Mouse (Mus musculus): Measurements from ENCODE around the gene Gm49711. TPM values are rescaled to one million over a fixed set of nuclear protein-coding genes. Genes with fewer than 3 reads are reported as not detected.
"Not testable (repeated sequence)": the region's sequence is repeated elsewhere in the genome, so short reads cannot be mapped to it uniquely, and the experiment has no call there.

Gm49711 gene
- total RNA-seq, 2 experiments from 2014 or later, result not detected

DNA sequence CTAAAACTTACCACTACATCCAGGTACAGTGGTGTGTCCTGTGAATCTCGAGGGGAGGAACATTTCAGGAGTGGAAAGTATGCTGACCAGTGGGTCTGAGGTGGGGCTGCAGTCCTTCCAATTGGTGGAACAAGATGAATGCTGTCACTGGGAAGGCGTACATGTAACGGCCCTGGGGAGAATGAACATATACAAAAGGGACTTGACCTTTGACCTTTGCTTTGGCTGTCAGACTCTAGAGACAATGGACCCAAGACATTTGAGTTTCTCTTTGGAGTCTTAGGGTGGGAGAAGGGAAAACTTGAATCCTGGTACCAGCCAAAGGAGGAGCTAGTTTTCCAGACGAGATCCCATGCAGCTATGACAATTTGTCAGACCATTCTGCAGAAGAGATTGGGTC, 104.2 kb downstream of the Gm49711 start:
- ATAC-seq (ENCODE audit: poor library complexity, severe bottlenecking), result no peak

GRCm38 (mm10) chr16:92163545-92163944, 105.4 kb downstream of the Gm49711 start:
- ATAC-seq (ENCODE audit: poor library complexity, severe bottlenecking), result no peak

DNA sequence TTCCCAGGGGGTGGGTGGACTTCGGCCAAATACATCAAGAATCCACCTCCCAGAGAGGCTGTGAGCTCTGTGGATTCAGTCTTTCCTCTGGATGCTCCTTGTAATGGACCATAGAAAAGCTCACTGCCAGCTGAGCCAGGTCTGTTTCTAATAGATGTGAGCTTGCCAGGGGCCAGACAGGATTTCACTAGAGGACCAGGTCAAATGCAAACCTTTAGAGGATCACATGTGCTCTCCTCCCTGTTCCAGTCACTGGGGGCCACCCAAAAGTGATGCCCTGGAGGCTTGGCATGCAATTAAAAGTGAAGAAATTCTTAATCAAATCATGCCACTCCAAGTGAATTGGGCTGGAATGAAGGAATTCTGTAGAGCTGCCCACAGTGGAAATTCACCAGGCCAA, 117.9 kb downstream of the Gm49711 start:
- no peak for ATAC-seq (ENCODE audit: poor library complexity, severe bottlenecking)

DNA sequence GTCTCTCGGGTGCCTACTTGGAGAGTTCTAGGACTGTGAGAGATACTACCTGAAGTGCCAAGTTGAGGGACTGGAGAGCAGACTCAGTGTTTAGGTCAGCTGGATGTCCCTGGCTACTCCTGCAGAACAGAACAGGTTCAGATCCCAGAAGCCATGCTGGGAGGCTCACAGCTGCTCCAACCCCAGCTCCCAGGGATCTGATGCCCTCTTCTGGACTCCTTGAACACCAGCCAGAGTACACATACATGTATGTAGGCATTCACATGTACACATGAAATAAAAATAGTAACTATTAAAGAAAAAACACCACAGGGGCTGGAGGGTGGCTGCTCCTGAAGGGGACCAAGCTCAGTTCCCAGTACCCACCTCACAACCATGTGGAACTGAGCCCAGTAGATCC, 119.6 kb downstream of the Gm49711 start:
- ATAC-seq (ENCODE audit: poor library complexity, severe bottlenecking), result no peak

DNA sequence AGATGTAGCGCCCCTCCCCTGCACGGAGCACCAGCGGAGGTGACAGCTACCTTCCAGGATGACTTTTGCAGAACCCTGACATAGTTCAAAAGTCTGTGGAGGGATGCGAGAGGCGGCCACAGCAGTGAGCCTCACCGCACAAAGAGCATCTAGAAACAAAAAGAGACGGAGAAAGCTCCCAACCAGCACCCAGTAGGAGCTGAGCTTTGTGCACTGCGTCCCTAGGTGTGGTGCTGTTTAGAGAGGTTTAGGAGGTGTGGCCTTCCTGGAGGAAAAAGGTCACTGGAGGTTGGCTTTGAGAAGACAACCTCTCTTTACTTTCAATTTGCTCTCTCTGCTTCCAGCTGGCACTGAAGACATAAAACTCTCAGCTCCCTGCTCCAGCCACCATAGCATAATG, 121.2 kb downstream of the Gm49711 start:
- ATAC-seq (ENCODE audit: poor library complexity, severe bottlenecking), result no peak

- ATAC-seq (ENCODE audit: poor library complexity, severe bottlenecking), result no peak
Observed at GRCm38 (mm10) chr16:92183477-92183876, 125.4 kb downstream of the Gm49711 start.

GRCm38 (mm10) chr16:92190603-92191002, 132.5 kb downstream of the Gm49711 start:
- no peak for ATAC-seq (ENCODE audit: poor library complexity, severe bottlenecking)

DNA sequence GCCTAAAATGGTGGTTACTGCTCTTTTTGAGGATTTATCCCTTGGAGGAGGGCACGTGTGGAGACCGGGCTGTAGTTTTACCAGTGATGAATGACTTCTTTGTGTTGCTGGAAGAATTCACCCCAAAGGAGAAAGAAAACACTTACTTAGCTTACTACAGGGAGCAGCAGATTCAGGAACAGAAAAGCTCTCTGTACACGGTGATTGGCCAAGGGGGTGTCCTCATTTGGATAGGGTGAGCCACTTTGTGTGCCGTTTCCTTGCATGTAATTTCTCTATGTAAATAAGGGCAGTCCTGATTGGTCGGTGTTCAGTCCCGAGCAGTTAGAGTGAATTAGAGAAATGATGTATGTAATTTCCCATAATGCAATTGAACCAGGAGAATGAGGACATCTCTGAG, 137.0 kb downstream of the Gm49711 start:
- ATAC-seq (ENCODE audit: poor library complexity, severe bottlenecking), result no peak

DNA sequence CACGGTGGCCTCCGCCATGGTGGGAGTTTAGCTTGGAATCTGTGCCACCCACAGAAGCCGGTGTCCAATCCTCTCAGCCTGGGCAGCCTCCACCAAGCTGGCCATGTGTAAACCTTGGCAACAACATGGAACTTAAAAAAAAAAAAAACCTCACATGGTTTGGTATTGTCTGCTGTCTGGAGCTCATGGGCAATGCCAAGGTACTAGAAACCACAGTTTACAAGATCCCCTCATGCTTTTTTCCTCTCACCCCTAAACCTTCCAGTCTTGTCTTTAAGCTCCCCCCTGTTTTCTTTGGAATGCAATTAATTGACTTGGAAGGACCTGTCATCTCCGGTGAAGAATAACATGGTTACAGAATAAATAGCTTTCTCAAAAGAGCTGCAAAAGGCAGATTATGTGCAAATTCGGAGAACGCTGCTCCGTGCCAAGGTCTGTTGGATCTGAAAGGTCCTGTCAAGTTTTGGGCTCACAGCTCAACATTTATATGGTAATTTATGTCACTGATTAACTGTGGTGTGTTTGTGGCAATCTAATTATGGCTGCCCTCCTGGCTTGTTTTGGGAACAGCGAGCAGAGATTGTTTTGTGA, 138.7 kb downstream of the Gm49711 start:
- no peak for ATAC-seq (ENCODE audit: poor library complexity, severe bottlenecking)

DNA sequence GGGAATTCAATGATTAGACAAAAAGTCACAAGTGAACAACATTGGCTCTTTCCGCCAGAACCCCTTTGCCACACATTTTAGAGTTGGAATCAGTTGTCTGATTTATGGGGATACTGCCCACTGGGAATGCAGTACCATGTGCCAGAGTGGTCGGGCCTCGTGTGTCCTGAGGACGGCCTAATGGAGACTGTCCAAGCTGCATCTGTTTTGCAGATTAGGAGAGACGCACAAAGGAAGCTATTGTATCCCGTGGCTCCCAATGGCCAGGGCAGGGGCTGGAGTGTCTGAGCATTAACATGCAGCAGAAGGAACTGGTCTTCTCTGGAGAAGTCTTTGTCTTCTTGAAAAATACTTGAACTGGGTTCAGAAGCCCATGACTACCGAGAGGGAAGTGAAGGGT, 142.5 kb downstream of the Gm49711 start:
- ATAC-seq (ENCODE audit: poor library complexity, severe bottlenecking), result no peak

DNA sequence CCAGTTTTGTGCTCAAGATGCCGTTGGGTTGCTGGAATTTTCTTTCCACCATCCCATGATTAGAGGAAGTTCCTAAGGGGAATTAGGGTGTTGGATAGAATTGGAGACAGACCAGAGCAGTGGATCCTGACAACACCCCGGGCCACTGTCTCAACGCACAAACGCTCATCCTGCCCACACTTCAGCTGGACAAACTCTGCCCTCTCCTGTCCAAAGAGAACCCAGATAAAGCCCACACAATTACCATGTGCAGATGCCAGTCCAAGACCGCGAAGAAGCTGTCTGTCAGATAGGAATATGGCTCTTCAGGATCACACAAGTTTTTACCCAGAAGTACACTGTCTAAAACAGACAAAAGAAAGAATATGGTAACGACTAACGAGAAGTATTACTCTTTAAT, 145.5 kb downstream of the Gm49711 start:
- ATAC-seq (ENCODE audit: poor library complexity, severe bottlenecking), result no peak

GRCm38 (mm10) chr16:92209291-92209781, 151.2 kb downstream of the Gm49711 start:
- ATAC-seq (ENCODE audit: poor library complexity, severe bottlenecking), result no peak

DNA sequence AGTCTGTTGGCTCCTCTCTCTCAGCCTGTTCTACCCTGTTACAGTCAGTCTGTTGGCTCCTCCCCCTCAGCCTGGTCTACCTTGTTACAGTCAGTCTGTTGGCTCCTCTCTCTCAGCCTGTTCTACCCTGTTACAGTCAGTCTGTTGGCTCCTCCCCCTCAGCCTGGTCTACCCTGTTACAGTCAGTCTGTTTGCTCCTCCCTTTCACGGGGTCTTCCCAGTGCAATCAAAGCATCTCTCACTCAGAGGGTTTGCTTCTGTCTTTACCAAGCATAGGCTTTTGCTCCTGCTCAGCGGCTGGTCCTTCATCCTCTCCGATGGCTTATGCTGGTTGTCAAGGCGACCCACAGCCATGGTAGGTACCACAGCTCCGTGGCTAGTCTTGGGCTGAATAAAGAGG, 152.2 kb downstream of the Gm49711 start:
- ATAC-seq (ENCODE audit: poor library complexity, severe bottlenecking), result not testable (repeated sequence)

- not testable (repeated sequence) for ATAC-seq (ENCODE audit: poor library complexity, severe bottlenecking)
Observed at GRCm38 (mm10) chr16:92213911-92214310, 155.8 kb downstream of the Gm49711 start.

GRCm38 (mm10) chr16:92215599-92216390, 157.7 kb downstream of the Gm49711 start:
- no peak for ATAC-seq (ENCODE audit: poor library complexity, severe bottlenecking)

GRCm38 (mm10) chr16:92220754-92221153, 162.6 kb downstream of the Gm49711 start:
- no peak for ATAC-seq (ENCODE audit: poor library complexity, severe bottlenecking)

DNA sequence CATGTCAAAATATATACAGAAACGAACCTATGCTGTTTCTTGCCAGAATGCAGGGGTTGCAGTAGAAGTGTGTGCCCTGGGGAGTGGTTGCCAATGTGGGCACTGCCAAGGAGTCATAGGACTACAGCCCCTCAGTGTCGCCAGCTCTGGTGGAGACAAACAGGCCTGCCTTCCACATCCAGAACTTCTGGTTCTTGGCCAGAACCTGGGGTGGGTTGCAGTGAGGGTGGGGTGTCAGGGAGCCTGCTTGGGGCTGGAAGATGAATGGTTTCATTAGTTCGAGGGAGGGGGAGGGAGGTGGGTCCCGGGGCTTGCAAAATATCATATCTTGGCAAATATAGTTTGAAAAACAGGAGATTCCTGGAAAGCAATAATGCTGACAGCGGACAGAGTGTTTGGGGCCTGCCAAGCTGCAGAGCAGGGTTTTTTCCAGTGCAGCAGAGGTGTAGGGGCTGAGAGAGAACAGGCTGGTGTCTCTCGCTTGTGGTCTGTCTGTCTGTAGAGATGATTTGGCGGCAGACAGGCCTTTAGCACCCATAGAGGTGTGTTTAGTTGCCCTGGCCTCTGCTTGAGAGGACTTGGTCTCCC, 170.3 kb downstream of the Gm49711 start:
- no peak for ATAC-seq (ENCODE audit: poor library complexity, severe bottlenecking)

DNA sequence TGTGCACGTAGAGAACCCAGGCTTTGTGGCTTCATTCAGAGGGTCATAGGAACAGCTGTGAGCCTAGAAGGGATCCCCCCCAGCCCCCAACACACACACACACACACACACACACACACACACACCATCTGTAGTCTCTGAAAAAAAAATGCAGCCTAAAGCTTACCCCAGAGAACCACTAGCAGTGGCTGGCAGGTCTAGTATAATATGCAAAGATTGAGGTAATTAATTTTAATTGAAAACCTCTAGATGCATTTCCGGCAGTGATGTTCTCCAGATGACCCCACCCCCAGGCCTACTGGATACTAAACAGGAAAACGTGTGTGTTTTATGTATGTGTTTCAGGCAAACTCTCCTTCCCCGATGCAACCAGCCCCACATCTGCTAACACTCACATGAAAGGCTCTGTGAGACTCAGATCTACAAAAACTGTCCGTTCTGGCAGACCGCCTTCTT, 172.4 kb downstream of the Gm49711 start:
- no peak for ATAC-seq (ENCODE audit: poor library complexity, severe bottlenecking)

GRCm38 (mm10) chr16:92234530-92234929, 176.4 kb downstream of the Gm49711 start:
- no peak for ATAC-seq (ENCODE audit: poor library complexity, severe bottlenecking)

DNA sequence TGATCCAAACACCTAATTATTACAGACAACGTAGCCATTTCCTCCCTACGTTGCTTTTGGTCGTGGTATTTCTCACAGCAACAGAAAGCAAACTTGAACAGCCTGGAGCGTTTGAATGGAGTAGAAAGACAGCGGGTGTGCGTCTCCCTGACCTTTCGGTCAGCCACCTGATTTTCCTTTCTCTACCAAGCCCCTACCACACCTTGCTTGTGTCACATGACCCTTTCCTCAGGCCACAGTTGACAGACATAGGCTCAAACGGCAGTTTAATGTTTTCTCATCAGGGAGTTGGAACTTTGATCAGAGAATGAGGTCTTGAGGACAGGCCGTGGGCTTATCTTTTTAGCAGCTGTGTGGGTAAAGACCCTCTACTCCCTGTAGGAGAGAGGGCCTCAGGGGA, 177.1 kb downstream of the Gm49711 start:
- ATAC-seq (ENCODE audit: poor library complexity, severe bottlenecking), result no peak
